In genomic region chr15:92521686-92522085, GRCm38 (mm10) we compare ENCODE assay signal across 11 mouse cellular contexts.
DNase-seq lines count a peak whose midpoint lies in the region; ATAC-seq and TF ChIP-seq lines count a peak whose summit lies in the region.
"Had no signal": no experiment of that assay in that cellular context is flagged by ENCODE, and none has a peak within 500 bp of the region (broad histone marks: within the 10 kb centered on the region; RNA-seq: fewer than 3 reads in every experiment).

No protein-coding gene starts in this region.

- H3K9ac ChIP-seq in hindbrain, embryonic 11.5 days (ENCODE audit: low read depth, low read length) = no peak overlapping the region
- no peak overlapping the region for H3K9ac ChIP-seq in midbrain, embryonic 16.5 days (ENCODE audit: low read depth, low read length)

- no peaks in the 10 kb centered on the region for H3K4me1 ChIP-seq in kidney, adult 2 months (ENCODE audit: control insufficient read depth, insufficient read depth, low read length)
- H3K4me1 ChIP-seq in embryonic facial prominence, embryonic 10.5 days = 0 out of 2 replicates have a peak, but pooled peaks cover 5% of the 10 kb centered on the region
- H3K4me1 ChIP-seq in hindbrain, embryonic 11.5 days (replicated peaks; ENCODE audit: control insufficient read depth, insufficient read depth, low read length) = no peaks in the 10 kb centered on the region
- peaks cover 14% of the 10 kb centered on the region for H3K4me1 ChIP-seq in midbrain, embryonic 16.5 days (ENCODE audit: control insufficient read depth, insufficient read depth, low read length)

- ATAC-seq in hindbrain, embryonic 11.5 days (ENCODE audit: low FRiP score) = no peak
- ATAC-seq in midbrain, embryonic 16.5 days = no peak
- no peak for ATAC-seq in megakaryocyte progenitor cell, adult 5-6 weeks (replicated peaks; ENCODE audit: poor library complexity)
- ATAC-seq: Patski had no signal

- H3K4me2 ChIP-seq in hindbrain, embryonic 11.5 days (replicated peaks; ENCODE audit: low read depth, low read length) = no peak overlapping the region
- H3K4me2 ChIP-seq in midbrain, embryonic 16.5 days (ENCODE audit: low read length) = peak overlapping the region; percentile 38

- H3K9me3 ChIP-seq in embryonic facial prominence, embryonic 10.5 days = no peaks in the 10 kb centered on the region
- no peaks in the 10 kb centered on the region for H3K9me3 ChIP-seq in hindbrain, embryonic 11.5 days (ENCODE audit: control insufficient read depth, low read length)
- H3K9me3 ChIP-seq in midbrain, embryonic 16.5 days (replicated peaks; ENCODE audit: control insufficient read depth, low read length, poor library complexity, severe bottlenecking) = no peaks in the 10 kb centered on the region

- H3K36me3 ChIP-seq in kidney, adult 2 months (ENCODE audit: control insufficient read depth, insufficient read depth, low read length) = no peaks in the 10 kb centered on the region
- no peaks in the 10 kb centered on the region for H3K36me3 ChIP-seq in embryonic facial prominence, embryonic 10.5 days (replicated peaks)
- H3K36me3 ChIP-seq in hindbrain, embryonic 11.5 days (ENCODE audit: control insufficient read depth, insufficient read depth, low read length) = no peaks in the 10 kb centered on the region
- H3K36me3 ChIP-seq in midbrain, embryonic 16.5 days (ENCODE audit: control insufficient read depth, insufficient read depth, low read length) = no peaks in the 10 kb centered on the region

- DNase-seq in kidney, postnatal 10 days = peak; percentile 44
- no peak for DNase-seq in kidney, adult 2 months
- peak; percentile 11 for DNase-seq in embryonic facial prominence, embryonic 10.5 days (ENCODE audit: low spot score)
- no peak for DNase-seq in hindbrain, embryonic 11.5 days (ENCODE audit: low spot score)
- no peak for DNase-seq in ovary, adult 18-20 months (ENCODE audit: low spot score)
- no peak for DNase-seq in left cerebral cortex, adult 8-10 months (ENCODE audit: low spot score in 2 of 2)
- DNase-seq: gastrocnemius, postnatal 14 days; right cerebral cortex, postnatal 4 days had no signal

- 26% methylated on average over 7 of the region's 7 CpGs for WGBS in kidney, adult 2 months
- WGBS in embryonic facial prominence, embryonic 10.5 days = 17% methylated on average over 7 of the region's 7 CpGs
- 25% methylated on average over 7 of the region's 7 CpGs for WGBS in hindbrain, embryonic 11.5 days
- 19% methylated on average over 7 of the region's 7 CpGs for WGBS in midbrain, embryonic 16.5 days

- no peak for TF ChIP-seq CTCF in kidney, adult 2 months (conservative IDR thresholded peaks at IDR 0.05; ENCODE audit: insufficient read depth, insufficient read length, low read depth, low read length)

- no peak overlapping the region for H3K27ac ChIP-seq in kidney, adult 2 months (ENCODE audit: insufficient read depth, low read depth, low read length)
- H3K27ac ChIP-seq in embryonic facial prominence, embryonic 10.5 days (replicated peaks) = no peak overlapping the region
- H3K27ac ChIP-seq in hindbrain, embryonic 11.5 days (ENCODE audit: low read depth, low read length) = 0 out of 2 replicates have a peak overlapping the region, but pooled peaks have one; percentile 14
- H3K27ac ChIP-seq in midbrain, embryonic 16.5 days (ENCODE audit: low read length) = peak overlapping the region; percentile 28; the same call in 1 of the 2 replicates

- H3K4me3 ChIP-seq in kidney, adult 2 months (ENCODE audit: insufficient read depth, low read depth, low read length) = no peak overlapping the region
- H3K4me3 ChIP-seq in embryonic facial prominence, embryonic 10.5 days = no peak overlapping the region
- H3K4me3 ChIP-seq in hindbrain, embryonic 11.5 days (ENCODE audit: low read depth, low read length) = no peak overlapping the region
- no peak overlapping the region for H3K4me3 ChIP-seq in midbrain, embryonic 16.5 days (ENCODE audit: low read depth, low read length)

- no peak for TF ChIP-seq POLR2A in kidney, adult 2 months (IDR thresholded peaks at IDR 0.05; ENCODE audit: low read depth, low read length)

- no peaks in the 10 kb centered on the region for H3K27me3 ChIP-seq in kidney, adult 2 months (replicated peaks; ENCODE audit: control insufficient read depth, insufficient read depth, low read length)
- H3K27me3 ChIP-seq in embryonic facial prominence, embryonic 10.5 days (replicated peaks; ENCODE audit: low read depth, poor library complexity, severe bottlenecking) = 0 out of 2 replicates have a peak, but pooled peaks cover 4% of the 10 kb centered on the region
- no peaks in the 10 kb centered on the region for H3K27me3 ChIP-seq in hindbrain, embryonic 11.5 days (ENCODE audit: control insufficient read depth, insufficient read depth, low read length)
- no peaks in the 10 kb centered on the region for H3K27me3 ChIP-seq in midbrain, embryonic 16.5 days (ENCODE audit: control insufficient read depth, insufficient read depth, low read depth, low read length)

Comparison
In these comparisons a context has a peak if more than half of its experiments do, and no peak if none do; other contexts are left out.
1. DNase-seq: peak in kidney, postnatal 10 days (single experiment) and embryonic facial prominence, embryonic 10.5 days (single experiment); none in kidney, adult 2 months (single experiment), hindbrain, embryonic 11.5 days (single experiment), ovary, adult 18-20 months (single experiment) and left cerebral cortex, adult 8-10 months (0 of 2).
2. H3K27ac ChIP-seq: peak in hindbrain, embryonic 11.5 days (single experiment) and midbrain, embryonic 16.5 days (single experiment); none in kidney, adult 2 months (single experiment) and embryonic facial prominence, embryonic 10.5 days (single experiment).